Mouse (Mus musculus): ENCODE measurements around the gene Prr5. TPM values are rescaled to one million over a fixed set of nuclear protein-coding genes. Genes with fewer than 3 reads are reported as not detected.
A peak's percentile ranks its signal among the peaks of the same experiment; 100 is the strongest.

Gene Prr5
- polyA plus RNA-seq, 1 experiment from 2014 or later, result 10.9 TPM

GRCm38 (mm10) chr15:84741573-84741972 lies 72.2 kb downstream of the Prr5 start:
- no peaks in the 10 kb centered on the region for H3K27me3 ChIP-seq (ENCODE audit: control insufficient read depth, insufficient read depth, low read length)
- WGBS, result 82% methylated on average over 3 of the region's 3 CpGs
- H3K9ac ChIP-seq (ENCODE audit: low read length), result no peak overlapping the region
- H3K36me3 ChIP-seq (ENCODE audit: control insufficient read depth, insufficient read depth, low read length), result no peaks in the 10 kb centered on the region
- no peaks in the 10 kb centered on the region for H3K9me3 ChIP-seq (ENCODE audit: control insufficient read depth, low read length)
- no peak overlapping the region for H3K4me2 ChIP-seq
- no peaks in the 10 kb centered on the region for H3K4me1 ChIP-seq (ENCODE audit: control insufficient read depth, insufficient read depth, low read length)
- DNase-seq (ENCODE audit: low spot score, missing footprints) (peak; percentile 41), ATAC-seq (ENCODE audit: low FRiP score) (no peak)
- H3K27ac ChIP-seq (ENCODE audit: low read depth, low read length), result no peak overlapping the region
- no peak overlapping the region for H3K4me3 ChIP-seq (ENCODE audit: low read depth, low read length)

- Histone ChIP-seq H3K4me3 (ENCODE audit: low read depth, low read length) (no peak overlapping the region), H3K36me3 (ENCODE audit: control insufficient read depth, insufficient read depth, low read length) (no peaks in the 10 kb centered on the region), H3K27me3 (ENCODE audit: control insufficient read depth, insufficient read depth, low read length) (no peaks in the 10 kb centered on the region), H3K9me3 (ENCODE audit: control insufficient read depth, low read length) (no peaks in the 10 kb centered on the region), H3K4me2 (no peak overlapping the region), H3K27ac (ENCODE audit: low read depth, low read length) (no peak overlapping the region), H3K9ac (ENCODE audit: low read length) (no peak overlapping the region), H3K4me1 (ENCODE audit: control insufficient read depth, insufficient read depth, low read length) (no peaks in the 10 kb centered on the region)
- WGBS, result 25% methylated on average over 3 of the region's 3 CpGs
- ATAC-seq (ENCODE audit: low FRiP score) (no peak), DNase-seq (ENCODE audit: low spot score, missing footprints) (peak; percentile 81)
Observed at GRCm38 (mm10) chr15:84743347-84743746, 73.9 kb downstream of the Prr5 start.

GRCm38 (mm10) chr15:84744308-84744707 lies 74.9 kb downstream of the Prr5 start:
- Histone ChIP-seq H3K4me2 (no peak overlapping the region), H3K27me3 (ENCODE audit: control insufficient read depth, insufficient read depth, low read length) (no peaks in the 10 kb centered on the region), H3K9me3 (ENCODE audit: control insufficient read depth, low read length) (no peaks in the 10 kb centered on the region), H3K9ac (ENCODE audit: low read length) (no peak overlapping the region), H3K36me3 (ENCODE audit: control insufficient read depth, insufficient read depth, low read length) (no peaks in the 10 kb centered on the region), H3K27ac (ENCODE audit: low read depth, low read length) (no peak overlapping the region), H3K4me3 (ENCODE audit: low read depth, low read length) (no peak overlapping the region), H3K4me1 (ENCODE audit: control insufficient read depth, insufficient read depth, low read length) (no peaks in the 10 kb centered on the region)
- peak; percentile 75 for DNase-seq (ENCODE audit: low spot score, missing footprints)
- WGBS, result 21% methylated on average over 2 of the region's 2 CpGs
- ATAC-seq (ENCODE audit: low FRiP score), result no peak

- Histone ChIP-seq H3K4me3 (ENCODE audit: low read depth, low read length) (no peak overlapping the region), H3K9ac (ENCODE audit: low read length) (no peak overlapping the region), H3K27me3 (ENCODE audit: control insufficient read depth, insufficient read depth, low read length) (no peaks in the 10 kb centered on the region), H3K27ac (ENCODE audit: low read depth, low read length) (no peak overlapping the region), H3K9me3 (ENCODE audit: control insufficient read depth, low read length) (no peaks in the 10 kb centered on the region), H3K4me1 (ENCODE audit: control insufficient read depth, insufficient read depth, low read length) (no peaks in the 10 kb centered on the region), H3K36me3 (ENCODE audit: control insufficient read depth, insufficient read depth, low read length) (no peaks in the 10 kb centered on the region), H3K4me2 (no peak overlapping the region)
- 87% methylated on average over 4 of the region's 4 CpGs for WGBS
- ATAC-seq (ENCODE audit: low FRiP score) (no peak), DNase-seq (ENCODE audit: low spot score, missing footprints) (no peak)
Observed at GRCm38 (mm10) chr15:84745831-84746230, 76.4 kb downstream of the Prr5 start.

Other genes starting within 250 kb of the Prr5 start
- gene Shisal1, start 222.5 kb upstream of the Prr5 start, polyA plus RNA-seq (2014; fragmentation: Nextera tagmentation; extraction: Ambion mirVana), result 7.8 and 8.3 TPM in 2 replicates
- gene Rtl6, start 111.8 kb upstream of the Prr5 start, polyA plus RNA-seq (2014; fragmentation: Nextera tagmentation; extraction: Ambion mirVana), result 19.6 and 20.3 TPM in 2 replicates
- 1.1 and 1.7 TPM in 2 replicates for gene Arhgap8, start 50.4 kb downstream of the Prr5 start, polyA plus RNA-seq (2014; fragmentation: Nextera tagmentation; extraction: Ambion mirVana)
- 26.4 and 26.8 TPM in 2 replicates for gene Phf21b, start 186.4 kb downstream of the Prr5 start, polyA plus RNA-seq (2014; fragmentation: Nextera tagmentation; extraction: Ambion mirVana)

Data from midbrain, embryonic 11.5 days (tissue).